Mouse (Mus musculus) MEL-GATA-1-ER (cell line): ENCODE measurements around the gene Nudt8.
"Not testable (repeated sequence)": the region's sequence is repeated elsewhere in the genome, so short reads cannot be mapped to it uniquely, and the experiment has no call there.

ENCODE experiments used
- DNase-seq: peaks from one replicate; pipeline ENCODE4 v3.0.0-alpha.2; 2012; ENCODE audit warnings: low read depth; ENCODE audit errors: extremely low read depth

Nudt8 gene

GRCm38 (mm10) chr19:4049069-4049468, 48.7 kb downstream of the Nudt8 start:
- not testable (repeated sequence) for DNase-seq

DNA sequence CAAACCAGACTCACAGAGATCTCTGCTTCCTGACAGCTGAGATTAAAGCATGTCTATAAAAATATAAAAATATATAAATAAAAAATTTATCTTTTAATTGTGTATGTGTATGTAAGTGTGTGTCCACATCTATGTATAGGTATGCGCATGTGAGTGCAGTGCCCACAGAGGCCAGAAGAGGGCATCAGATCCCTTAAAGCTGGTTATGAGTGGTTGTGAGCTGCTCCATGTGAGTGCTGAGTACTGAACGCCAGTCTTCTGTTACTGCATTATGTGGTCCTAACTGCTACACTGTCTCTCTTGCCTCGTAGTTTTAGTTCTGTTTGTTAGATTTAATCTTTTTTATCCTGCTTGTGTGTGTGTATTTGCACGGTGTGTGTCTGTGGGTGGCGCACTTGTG, 50.6 kb downstream of the Nudt8 start:
- DNase-seq = no peak
